Mouse (Mus musculus): ENCODE results near the gene Rfx5. TPM values are rescaled to one million over a fixed set of nuclear protein-coding genes. Genes with fewer than 3 reads are reported as not detected.

Rfx5 gene
- polyA plus RNA-seq, 1 experiment from 2014 or later = 8.1 TPM

DNA sequence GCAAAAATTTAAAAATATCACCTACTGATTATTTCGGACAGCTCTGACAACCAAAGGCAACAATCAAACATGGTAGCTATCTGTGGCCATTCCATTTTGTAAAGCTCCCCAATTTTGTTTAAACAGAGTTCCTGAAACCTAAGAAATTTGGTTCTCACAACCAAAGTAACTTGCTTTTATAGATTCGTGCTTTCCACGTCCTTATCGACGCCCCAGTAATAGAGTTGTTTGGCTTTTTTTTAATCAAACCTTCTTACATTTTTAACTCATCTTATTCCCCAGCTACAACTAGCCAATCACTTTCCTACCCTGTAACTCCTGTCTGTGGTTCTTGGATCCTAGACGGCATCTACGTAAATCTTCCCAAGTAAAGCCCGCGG lies 501 bp upstream of the Rfx5 start:
- Histone ChIP-seq H3K9ac (ENCODE audit: low read length) (peak overlapping the region; percentile 95), H3K36me3 (ENCODE audit: control insufficient read depth, insufficient read depth, low read length) (peaks cover 29% of the 10 kb centered on the region), H3K4me1 (ENCODE audit: control insufficient read depth in 2 of 2, insufficient read depth in 2 of 2, low read length in 2 of 2) (peaks cover 4 to 17% of the 10 kb centered on the region in 2 experiments), H3K9me3 (ENCODE audit: control insufficient read depth, low read length) (no peaks in the 10 kb centered on the region), H3K4me2 (ENCODE audit: low read length) (peak overlapping the region; percentile 63), H3K4me3 (ENCODE audit: control insufficient read depth in 1 of 2, insufficient read depth in 1 of 2, low read depth in 1 of 2, low read length in 2 of 2) (peak overlapping the region; percentile 91 to 95), H3K27me3 (ENCODE audit: control insufficient read depth, insufficient read depth, low read length) (no peaks in the 10 kb centered on the region), H3K27ac (replicated peaks in 1 of 2; ENCODE audit: control insufficient read depth in 1 of 2, insufficient read depth in 1 of 2, low read depth in 2 of 2, low read length in 2 of 2) (peak overlapping the region; percentile 79 to 84)
- 15% methylated on average over 9 of the region's 9 CpGs for WGBS
- no peak for ATAC-seq (ENCODE audit: insufficient number of reproducible peaks, insufficient read depth, low FRiP score, low read depth)

DNA sequence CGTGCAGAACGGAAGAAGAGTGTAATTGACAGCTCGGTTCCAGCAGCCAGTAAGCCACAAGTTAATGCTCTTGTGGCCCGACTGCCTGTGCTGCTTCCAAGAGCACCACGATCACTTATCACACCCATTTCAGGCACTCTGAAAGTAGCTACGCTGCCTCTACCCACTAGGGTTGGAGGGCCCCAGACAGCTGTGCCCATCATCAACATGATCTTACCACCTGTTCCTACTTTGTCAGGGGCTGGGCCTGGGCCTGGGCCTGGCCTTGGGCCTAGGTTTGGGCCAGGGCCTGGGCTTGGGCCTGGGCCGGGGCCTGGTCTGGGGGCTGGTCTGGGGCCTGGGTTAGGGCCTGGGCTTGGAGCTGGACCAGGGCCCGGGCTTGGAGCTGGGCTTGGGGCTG lies 4.4 kb downstream of the Rfx5 start:
- peaks cover 34% of the 10 kb centered on the region for H3K36me3 ChIP-seq (ENCODE audit: control insufficient read depth, insufficient read depth, low read length)
- 76% methylated on average over 8 of the region's 8 CpGs for WGBS
- no peaks in the 10 kb centered on the region for H3K27me3 ChIP-seq (ENCODE audit: control insufficient read depth, insufficient read depth, low read length)
- H3K9me3 ChIP-seq (ENCODE audit: control insufficient read depth, low read length) = no peaks in the 10 kb centered on the region
- no peak overlapping the region for H3K4me3 ChIP-seq (ENCODE audit: control insufficient read depth in 1 of 2, insufficient read depth in 1 of 2, low read depth in 1 of 2, low read length in 2 of 2)
- no peak for ATAC-seq (ENCODE audit: insufficient number of reproducible peaks, insufficient read depth, low FRiP score, low read depth)
- H3K4me2 ChIP-seq (ENCODE audit: low read length) = no peak overlapping the region
- no peak overlapping the region for H3K9ac ChIP-seq (ENCODE audit: low read length)
- H3K4me1 ChIP-seq (ENCODE audit: control insufficient read depth in 2 of 2, insufficient read depth in 2 of 2, low read length in 2 of 2) = peaks cover 4 to 21% of the 10 kb centered on the region in 2 experiments
- H3K27ac ChIP-seq (replicated peaks in 1 of 2; ENCODE audit: control insufficient read depth in 1 of 2, insufficient read depth in 1 of 2, low read depth in 2 of 2, low read length in 2 of 2) = no peak overlapping the region

- Histone ChIP-seq H3K4me2 (ENCODE audit: low read length) (no peak overlapping the region), H3K9me3 (ENCODE audit: control insufficient read depth, low read length) (no peaks in the 10 kb centered on the region), H3K27me3 (ENCODE audit: control insufficient read depth, insufficient read depth, low read length) (no peaks in the 10 kb centered on the region), H3K9ac (ENCODE audit: low read length) (no peak overlapping the region), H3K36me3 (ENCODE audit: control insufficient read depth, insufficient read depth, low read length) (peaks cover 34% of the 10 kb centered on the region), H3K4me1 (ENCODE audit: control insufficient read depth in 2 of 2, insufficient read depth in 2 of 2, low read length in 2 of 2) (peaks cover 3 to 17% of the 10 kb centered on the region in 2 experiments), H3K4me3 (ENCODE audit: control insufficient read depth in 1 of 2, insufficient read depth in 1 of 2, low read depth in 1 of 2, low read length in 2 of 2) (no peak overlapping the region), H3K27ac (replicated peaks in 1 of 2; ENCODE audit: control insufficient read depth in 1 of 2, insufficient read depth in 1 of 2, low read depth in 2 of 2, low read length in 2 of 2) (no peak overlapping the region)
- no peak for ATAC-seq (ENCODE audit: insufficient number of reproducible peaks, insufficient read depth, low FRiP score, low read depth)
- 37% methylated on average over 8 of the region's 8 CpGs for WGBS
These were observed 6.0 kb downstream of the Rfx5 start for GRCm38 (mm10) chr3:94959871-94960270.

DNA sequence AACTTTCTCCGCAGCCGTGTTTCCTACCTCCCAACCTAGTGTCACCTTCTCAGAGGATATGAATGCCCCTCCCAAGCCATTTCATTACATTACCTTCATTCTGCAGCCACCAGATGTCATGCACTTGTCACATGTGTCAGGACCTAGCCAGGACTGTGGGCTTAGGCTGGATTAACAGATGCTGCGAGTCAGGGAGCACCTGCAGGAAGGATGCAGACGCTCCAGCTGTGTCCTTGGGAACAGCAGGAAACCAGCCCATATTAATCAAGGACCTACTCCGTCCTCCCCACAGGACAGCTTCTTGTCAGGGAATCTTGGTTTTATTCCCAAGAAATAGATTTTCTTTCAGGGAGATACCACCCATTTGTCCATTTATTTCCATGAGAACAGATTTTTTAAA lies 6.4 kb downstream of the Rfx5 start:
- no peaks in the 10 kb centered on the region for H3K9me3 ChIP-seq (ENCODE audit: control insufficient read depth, low read length)
- H3K4me1 ChIP-seq (ENCODE audit: control insufficient read depth in 2 of 2, insufficient read depth in 2 of 2, low read length in 2 of 2) = peaks cover 0 to 12% of the 10 kb centered on the region in 2 experiments; a peak in 3 of 4 replicates
- WGBS = 48% methylated on average over 5 of the region's 5 CpGs
- no peak overlapping the region for H3K4me3 ChIP-seq (ENCODE audit: control insufficient read depth in 1 of 2, insufficient read depth in 1 of 2, low read depth in 1 of 2, low read length in 2 of 2)
- no peak for ATAC-seq (ENCODE audit: insufficient number of reproducible peaks, insufficient read depth, low FRiP score, low read depth)
- no peaks in the 10 kb centered on the region for H3K27me3 ChIP-seq (ENCODE audit: control insufficient read depth, insufficient read depth, low read length)
- no peak overlapping the region for H3K4me2 ChIP-seq (ENCODE audit: low read length)
- H3K9ac ChIP-seq (ENCODE audit: low read length) = no peak overlapping the region
- no peak overlapping the region for H3K27ac ChIP-seq (replicated peaks in 1 of 2; ENCODE audit: control insufficient read depth in 1 of 2, insufficient read depth in 1 of 2, low read depth in 2 of 2, low read length in 2 of 2)
- H3K36me3 ChIP-seq (ENCODE audit: control insufficient read depth, insufficient read depth, low read length) = peaks cover 34% of the 10 kb centered on the region

- H3K4me1 ChIP-seq (ENCODE audit: control insufficient read depth in 2 of 2, insufficient read depth in 2 of 2, low read length in 2 of 2) = no peaks in the 10 kb centered on the region
- WGBS = 88% methylated on average over 1 of the region's 1 CpGs
- H3K9me3 ChIP-seq (ENCODE audit: control insufficient read depth, low read length) = no peaks in the 10 kb centered on the region
- H3K27me3 ChIP-seq (ENCODE audit: control insufficient read depth, insufficient read depth, low read length) = no peaks in the 10 kb centered on the region
- no peak for ATAC-seq (ENCODE audit: insufficient number of reproducible peaks, insufficient read depth, low FRiP score, low read depth)
- H3K36me3 ChIP-seq (ENCODE audit: control insufficient read depth, insufficient read depth, low read length) = no peaks in the 10 kb centered on the region
- H3K4me3 ChIP-seq (ENCODE audit: control insufficient read depth in 1 of 2, insufficient read depth in 1 of 2, low read depth in 1 of 2, low read length in 2 of 2) = no peak overlapping the region
- H3K9ac ChIP-seq (ENCODE audit: low read length) = no peak overlapping the region
- H3K27ac ChIP-seq (replicated peaks in 1 of 2; ENCODE audit: control insufficient read depth in 1 of 2, insufficient read depth in 1 of 2, low read depth in 2 of 2, low read length in 2 of 2) = no peak overlapping the region
- no peak overlapping the region for H3K4me2 ChIP-seq (ENCODE audit: low read length)
These were observed 11.1 kb downstream of the Rfx5 start for GRCm38 (mm10) chr3:94964989-94965388.

- Histone ChIP-seq H3K4me2 (ENCODE audit: low read length) (no peak overlapping the region), H3K27me3 (ENCODE audit: control insufficient read depth, insufficient read depth, low read length) (no peaks in the 10 kb centered on the region), H3K9ac (ENCODE audit: low read length) (no peak overlapping the region), H3K4me3 (ENCODE audit: control insufficient read depth in 1 of 2, insufficient read depth in 1 of 2, low read depth in 1 of 2, low read length in 2 of 2) (no peak overlapping the region), H3K9me3 (ENCODE audit: control insufficient read depth, low read length) (no peaks in the 10 kb centered on the region), H3K36me3 (ENCODE audit: control insufficient read depth, insufficient read depth, low read length) (no peaks in the 10 kb centered on the region), H3K4me1 (ENCODE audit: control insufficient read depth in 2 of 2, insufficient read depth in 2 of 2, low read length in 2 of 2) (no peaks in the 10 kb centered on the region), H3K27ac (replicated peaks in 1 of 2; ENCODE audit: control insufficient read depth in 1 of 2, insufficient read depth in 1 of 2, low read depth in 2 of 2, low read length in 2 of 2) (no peak overlapping the region)
- no peak for ATAC-seq (ENCODE audit: insufficient number of reproducible peaks, insufficient read depth, low FRiP score, low read depth)
- 55% methylated on average over 1 of the region's 1 CpGs for WGBS
These were observed 12.0 kb downstream of the Rfx5 start for GRCm38 (mm10) chr3:94965878-94966277.

DNA sequence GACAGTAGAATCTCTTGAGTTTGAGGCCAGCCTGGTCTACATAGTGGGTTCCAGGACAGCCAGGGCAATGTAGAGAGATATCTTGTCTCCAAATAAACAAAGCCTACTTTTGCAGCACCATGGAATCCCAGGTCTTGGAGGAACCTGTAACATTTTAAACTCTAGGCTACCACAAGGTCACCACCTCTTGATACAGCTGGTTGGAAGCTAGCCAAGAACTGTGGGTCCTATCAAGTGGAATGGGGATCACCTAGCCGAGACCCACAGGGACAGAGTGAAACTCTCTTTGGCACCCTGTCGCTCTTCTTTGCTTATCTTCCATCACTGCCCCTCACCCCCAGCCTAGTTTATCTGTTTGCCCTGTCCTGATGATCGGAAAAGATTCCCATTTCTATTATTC lies 18.7 kb downstream of the Rfx5 start:
- Histone ChIP-seq H3K4me3 (ENCODE audit: control insufficient read depth in 1 of 2, insufficient read depth in 1 of 2, low read depth in 1 of 2, low read length in 2 of 2) (no peak overlapping the region), H3K9ac (ENCODE audit: low read length) (no peak overlapping the region), H3K27ac (replicated peaks in 1 of 2; ENCODE audit: control insufficient read depth in 1 of 2, insufficient read depth in 1 of 2, low read depth in 2 of 2, low read length in 2 of 2) (no peak overlapping the region), H3K4me1 (ENCODE audit: control insufficient read depth in 2 of 2, insufficient read depth in 2 of 2, low read length in 2 of 2) (peaks cover 8 to 14% of the 10 kb centered on the region in 2 experiments), H3K36me3 (ENCODE audit: control insufficient read depth, insufficient read depth, low read length) (peaks cover 7% of the 10 kb centered on the region), H3K4me2 (ENCODE audit: low read length) (no peak overlapping the region), H3K27me3 (ENCODE audit: control insufficient read depth, insufficient read depth, low read length) (no peaks in the 10 kb centered on the region), H3K9me3 (ENCODE audit: control insufficient read depth, low read length) (no peaks in the 10 kb centered on the region)
- 56% methylated on average over 3 of the region's 3 CpGs for WGBS
- no peak for ATAC-seq (ENCODE audit: insufficient number of reproducible peaks, insufficient read depth, low FRiP score, low read depth)

DNA sequence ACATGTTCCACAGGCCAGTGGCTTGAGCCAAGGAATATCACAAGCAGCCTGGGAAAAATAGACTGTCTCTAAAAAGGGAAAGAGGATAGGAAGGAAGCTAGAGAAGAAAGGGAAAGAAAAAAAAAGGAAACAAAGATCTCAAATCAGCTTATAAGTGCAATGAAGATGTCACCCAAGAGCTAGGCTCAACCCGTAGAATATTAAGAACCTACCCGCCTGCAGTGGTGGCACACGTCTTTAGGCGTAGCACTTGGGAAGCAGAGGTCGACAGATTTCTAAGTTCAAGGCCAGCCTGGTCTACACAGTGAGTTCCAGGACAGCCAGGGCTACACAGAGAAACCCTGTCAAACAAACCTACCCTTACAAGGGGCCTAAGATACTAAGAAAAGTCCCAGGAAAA lies 19.7 kb downstream of the Rfx5 start:
- H3K9me3 ChIP-seq (ENCODE audit: control insufficient read depth, low read length) = no peaks in the 10 kb centered on the region
- H3K27ac ChIP-seq (replicated peaks in 1 of 2; ENCODE audit: control insufficient read depth in 1 of 2, insufficient read depth in 1 of 2, low read depth in 2 of 2, low read length in 2 of 2) = peak overlapping the region in 1 of 2 experiments; percentile 30; a peak in 1 of 4 replicates
- no peaks in the 10 kb centered on the region for H3K27me3 ChIP-seq (ENCODE audit: control insufficient read depth, insufficient read depth, low read length)
- H3K4me3 ChIP-seq (ENCODE audit: control insufficient read depth in 1 of 2, insufficient read depth in 1 of 2, low read depth in 1 of 2, low read length in 2 of 2) = no peak overlapping the region; a peak in 1 of 4 replicates
- no peak overlapping the region; the same call in 1 of the 2 replicates for H3K9ac ChIP-seq (ENCODE audit: low read length)
- H3K4me2 ChIP-seq (ENCODE audit: low read length) = peak overlapping the region; percentile 82
- no peak for ATAC-seq (ENCODE audit: insufficient number of reproducible peaks, insufficient read depth, low FRiP score, low read depth)
- H3K4me1 ChIP-seq (ENCODE audit: control insufficient read depth in 2 of 2, insufficient read depth in 2 of 2, low read length in 2 of 2) = peaks cover 8 to 14% of the 10 kb centered on the region in 2 experiments
- WGBS = 82% methylated on average over 5 of the region's 5 CpGs
- peaks cover 15% of the 10 kb centered on the region for H3K36me3 ChIP-seq (ENCODE audit: control insufficient read depth, insufficient read depth, low read length)
